ENCODE assay signal across 27 mouse cellular contexts in genomic region chr19:34295442-34295841, GRCm38 (mm10). TPM values are rescaled to one million over a fixed set of nuclear protein-coding genes. Genes with fewer than 3 reads are reported as not detected.
"Had no signal": no experiment of that assay in that cellular context is flagged by ENCODE, and none has a peak within 500 bp of the region (broad histone marks: within the 10 kb centered on the region; RNA-seq: fewer than 3 reads in every experiment).

No protein-coding gene starts in this region.

- ATAC-seq: forebrain, embryonic 13.5 days; forebrain, embryonic 14.5 days; forebrain, embryonic 15.5 days; forebrain, embryonic 16.5 days; forebrain, postnatal 0 days had no signal

- H3K9me3 ChIP-seq: embryonic facial prominence, embryonic 10.5 days; embryonic facial prominence, embryonic 12.5 days; embryonic facial prominence, embryonic 13.5 days; embryonic facial prominence, embryonic 15.5 days; forebrain, embryonic 10.5 days; forebrain, embryonic 12.5 days; forebrain, embryonic 13.5 days; forebrain, embryonic 15.5 days; heart, embryonic 10.5 days; heart, embryonic 12.5 days had no signal

- DNase-seq: cerebellum, postnatal 14 days; cerebellum, postnatal 25 days; cerebellum, postnatal 36 days; embryo, embryonic 11 days; forebrain, postnatal 0 days; gastrocnemius, adult 2 months; gastrocnemius, postnatal 10 days; gastrocnemius, postnatal 14 days; gastrocnemius, postnatal 25 days; gastrocnemius, postnatal 36 days; heart, adult 18-20 months; heart, adult 2 months had no signal

- H3K27me3 ChIP-seq: embryonic facial prominence, embryonic 15.5 days; forebrain, embryonic 13.5 days; forebrain, embryonic 15.5 days had no signal

- H3K4me3 ChIP-seq: embryonic facial prominence, embryonic 10.5 days; embryonic facial prominence, embryonic 12.5 days; embryonic facial prominence, embryonic 13.5 days; embryonic facial prominence, embryonic 15.5 days; erythroblast, embryonic 14.5 days; forebrain, embryonic 10.5 days; forebrain, embryonic 12.5 days; forebrain, embryonic 13.5 days; forebrain, embryonic 15.5 days; gastrocnemius, adult 2 months; heart, adult 2 months; heart, embryonic 10.5 days; heart, embryonic 12.5 days had no signal

- H3K36me3 ChIP-seq: embryonic facial prominence, embryonic 10.5 days; embryonic facial prominence, embryonic 12.5 days; embryonic facial prominence, embryonic 13.5 days; embryonic facial prominence, embryonic 15.5 days; forebrain, embryonic 10.5 days; forebrain, embryonic 12.5 days; forebrain, embryonic 15.5 days; heart, embryonic 10.5 days; heart, embryonic 12.5 days had no signal

- H3K27ac ChIP-seq: embryonic facial prominence, embryonic 10.5 days; embryonic facial prominence, embryonic 12.5 days; embryonic facial prominence, embryonic 13.5 days; embryonic facial prominence, embryonic 15.5 days; forebrain, embryonic 10.5 days; forebrain, embryonic 12.5 days; forebrain, embryonic 13.5 days; forebrain, embryonic 15.5 days; gastrocnemius, adult 2 months; heart, adult 2 months; heart, embryonic 10.5 days had no signal

- H3K9ac ChIP-seq: embryonic facial prominence, embryonic 12.5 days; embryonic facial prominence, embryonic 13.5 days; embryonic facial prominence, embryonic 15.5 days; forebrain, embryonic 12.5 days; forebrain, embryonic 13.5 days; forebrain, embryonic 15.5 days; forebrain, postnatal 0 days; heart, embryonic 12.5 days had no signal

- H3K4me2 ChIP-seq: embryonic facial prominence, embryonic 12.5 days; embryonic facial prominence, embryonic 13.5 days; embryonic facial prominence, embryonic 15.5 days; forebrain, embryonic 12.5 days; forebrain, embryonic 13.5 days; forebrain, embryonic 15.5 days; heart, embryonic 11.5 days; heart, embryonic 12.5 days had no signal

RNA-seq across cellular contexts. Expression of gene Fas, which starts 5.0 kb away (rescaled TPM):
- polyA plus RNA-seq: erythroblast, embryonic 14.5 days; forebrain, embryonic 10.5 days had no signal

RNA-seq across cellular contexts. Expression of gene Acta2, which starts 40.1 kb away (rescaled TPM):
- total RNA-seq: common myeloid progenitor, adult 5-6 weeks had no signal
- polyA plus RNA-seq: erythroblast, embryonic 14.5 days had no signal
